Mouse (Mus musculus): ENCODE results near the gene Ermard.

Gene Ermard

DNA sequence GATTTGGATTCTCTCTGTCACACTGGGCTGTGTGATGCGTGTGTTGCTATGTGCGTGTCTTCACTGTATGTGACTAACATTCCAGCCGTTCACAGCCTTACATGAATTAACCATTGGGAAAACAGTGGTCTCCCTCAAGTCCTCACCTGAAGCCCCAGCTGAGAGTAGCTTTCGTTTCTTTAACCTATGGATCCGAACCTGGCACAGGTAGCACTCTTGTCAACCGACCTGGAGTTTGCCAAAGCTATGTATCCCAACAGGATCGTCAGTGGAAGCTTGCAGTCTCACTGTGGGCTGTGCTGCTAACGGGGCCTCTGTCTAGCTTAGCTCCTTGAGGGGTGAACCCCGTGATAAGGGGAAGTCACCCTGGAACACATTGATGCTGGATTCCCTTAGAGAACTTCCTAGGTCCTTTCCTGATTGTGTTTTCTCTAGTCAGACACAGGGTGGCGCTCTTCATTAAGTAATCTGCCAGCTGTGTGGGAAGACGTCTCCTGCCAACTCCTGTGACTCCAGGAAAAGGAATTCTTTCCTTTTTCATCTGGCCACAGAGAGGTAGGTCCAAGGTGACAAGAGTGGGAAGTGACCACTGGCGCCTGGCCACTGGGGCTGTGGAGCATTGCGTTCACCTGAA, 24.5 kb downstream of the Ermard start:
- peak; percentile 56 for DNase-seq

GRCm38 (mm10) chr17:15066066-15066465, 25.1 kb downstream of the Ermard start:
- no peak for DNase-seq

GRCm38 (mm10) chr17:15066911-15067310, 25.9 kb downstream of the Ermard start:
- no peak for DNase-seq

DNA sequence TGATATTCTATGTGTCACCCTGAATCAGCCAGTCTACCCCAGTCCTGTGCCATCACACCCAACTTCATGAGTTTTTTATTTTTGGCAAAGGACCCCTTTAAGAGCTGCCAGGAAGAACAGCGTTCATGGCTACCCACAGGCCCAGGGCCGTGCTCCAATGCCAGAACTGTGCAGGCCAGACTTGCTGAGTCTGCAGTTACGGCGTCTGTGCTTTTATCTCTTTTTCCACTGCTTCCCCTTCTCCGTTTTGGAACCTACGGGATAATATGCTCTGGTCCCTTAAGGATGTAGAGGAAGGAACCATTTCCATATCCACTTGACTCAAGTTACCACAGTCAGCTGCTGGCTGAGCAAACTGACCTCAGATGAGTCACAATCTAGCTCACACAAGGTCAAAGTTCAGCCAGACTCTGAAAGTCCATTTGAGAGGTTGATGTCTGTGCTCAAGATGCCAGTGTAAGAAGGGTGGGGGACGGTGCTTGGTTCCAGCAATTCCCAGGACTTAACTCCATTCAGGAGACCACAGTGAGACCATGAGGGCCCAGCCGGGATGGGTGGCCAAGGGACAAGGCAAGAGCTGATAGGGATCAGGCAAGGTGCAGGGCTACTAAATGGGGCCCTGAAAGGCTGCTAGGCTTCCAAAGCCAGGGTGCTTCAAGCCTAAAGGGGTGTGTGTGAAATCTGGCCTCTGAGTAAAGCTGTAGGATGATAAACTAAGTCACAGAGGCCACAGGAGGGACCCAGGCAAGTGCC, 27.2 kb downstream of the Ermard start:
- no peak for DNase-seq

DNA sequence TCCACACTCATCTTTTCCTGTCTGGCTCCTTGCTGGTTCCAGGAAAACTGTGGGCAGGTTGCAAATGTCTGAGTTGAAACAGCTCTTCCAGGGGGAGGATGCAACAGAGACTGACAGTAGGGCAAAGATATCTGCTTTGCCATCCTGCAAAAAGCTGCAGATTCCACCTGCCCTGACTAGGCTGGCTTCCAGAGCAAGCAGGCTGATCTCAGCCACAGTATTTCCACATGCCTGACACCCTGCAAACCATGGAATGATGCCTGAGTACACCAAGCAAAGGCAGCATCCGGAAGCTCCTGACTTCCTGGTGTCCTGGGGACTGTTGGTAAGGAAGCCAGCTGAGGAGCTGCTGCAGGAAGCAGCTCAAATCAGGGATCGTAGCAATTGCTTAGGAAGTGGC, 28.1 kb downstream of the Ermard start:
- no peak for DNase-seq

GRCm38 (mm10) chr17:15072211-15072610, 31.2 kb downstream of the Ermard start:
- DNase-seq = no peak

DNA sequence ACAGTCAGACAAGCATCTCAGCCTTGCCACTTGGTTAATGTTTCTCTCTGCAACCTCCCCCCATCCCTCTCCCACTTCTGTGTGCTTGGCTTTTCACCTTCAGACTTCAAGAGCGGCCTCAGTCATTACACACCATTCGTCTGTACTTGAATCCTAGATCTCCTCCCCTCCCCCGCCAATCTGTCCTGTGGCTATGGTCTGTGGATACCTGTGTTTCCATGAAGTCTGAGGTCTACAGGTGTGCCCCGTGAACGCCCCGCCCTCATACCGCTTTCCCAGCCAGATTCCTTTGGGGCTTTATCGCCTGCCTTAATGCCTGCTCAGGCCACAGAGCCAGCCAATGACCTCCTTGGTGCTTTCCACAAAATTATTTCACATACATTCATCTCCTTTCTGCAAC, 34.0 kb downstream of the Ermard start:
- no peak for DNase-seq

GRCm38 (mm10) chr17:15077536-15077935, 36.5 kb downstream of the Ermard start:
- no peak for DNase-seq

GRCm38 (mm10) chr17:15084226-15084848, 43.3 kb downstream of the Ermard start:
- DNase-seq = no peak

- DNase-seq = no peak
Measured at GRCm38 (mm10) chr17:15085006-15085405, 44.0 kb downstream of the Ermard start.

GRCm38 (mm10) chr17:15088166-15088565, 47.2 kb downstream of the Ermard start:
- DNase-seq = no peak

DNA sequence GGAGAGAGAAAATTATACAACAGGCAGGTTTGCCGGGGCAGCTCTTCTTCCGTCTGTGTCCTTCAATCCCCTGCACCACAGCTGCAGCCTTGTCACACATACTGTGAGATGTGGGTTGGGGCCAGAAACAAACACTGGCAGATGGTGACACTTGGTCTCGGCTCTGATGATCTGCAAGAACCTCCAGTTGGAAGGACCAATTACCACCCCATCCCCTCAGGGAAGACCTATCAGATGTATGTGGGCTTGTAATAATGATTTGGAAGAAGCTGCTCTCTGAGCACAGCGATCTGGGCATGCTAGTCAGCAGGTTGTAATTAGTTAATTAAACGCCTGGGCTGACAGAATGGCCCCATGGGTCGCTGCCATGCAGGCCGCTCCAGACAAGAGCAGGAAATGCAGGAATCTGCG, 47.6 kb downstream of the Ermard start:
- DNase-seq = peak; percentile 51

DNA sequence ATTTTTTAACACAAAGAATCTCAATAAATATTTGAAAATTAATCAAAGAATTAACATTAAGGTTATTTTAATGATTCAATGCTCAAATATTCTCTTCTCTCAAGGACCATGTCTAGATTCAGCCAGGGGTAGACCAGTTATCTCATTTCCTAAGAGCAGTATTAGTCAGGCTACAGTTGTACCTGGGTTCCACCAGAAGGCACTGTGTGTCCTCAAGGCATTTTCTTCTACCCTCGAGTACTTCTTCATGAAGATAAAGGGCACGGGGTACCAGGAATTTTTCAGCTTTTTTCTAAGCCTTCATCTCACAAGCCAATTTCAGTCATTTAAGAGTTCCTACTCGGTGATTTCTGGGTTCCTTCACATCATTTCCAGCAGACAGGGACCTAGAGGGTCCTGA, 50.7 kb downstream of the Ermard start:
- no peak for DNase-seq

GRCm38 (mm10) chr17:15093523-15093922, 52.5 kb downstream of the Ermard start:
- no peak for DNase-seq

GRCm38 (mm10) chr17:15096853-15097252, 55.8 kb downstream of the Ermard start:
- no peak for DNase-seq

DNA sequence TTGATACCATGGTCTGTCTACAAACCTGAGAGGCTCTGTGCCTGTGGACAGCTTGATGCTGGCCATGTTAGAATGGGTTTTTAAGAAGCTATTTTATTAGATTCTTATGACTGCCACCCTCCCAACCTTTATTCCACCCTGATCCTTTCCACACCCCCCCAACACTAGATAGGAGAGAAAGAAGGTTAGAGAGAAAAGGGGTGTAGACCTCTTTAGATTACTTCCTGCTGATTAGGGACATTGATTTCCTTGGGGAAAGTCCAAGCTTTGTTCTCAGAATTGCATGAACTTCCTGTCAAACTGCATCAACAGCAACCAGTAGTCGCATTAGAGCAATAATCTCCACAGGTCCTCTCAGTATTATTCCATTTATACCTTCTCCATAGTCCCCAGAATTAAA, 57.7 kb downstream of the Ermard start:
- DNase-seq = no peak

DNA sequence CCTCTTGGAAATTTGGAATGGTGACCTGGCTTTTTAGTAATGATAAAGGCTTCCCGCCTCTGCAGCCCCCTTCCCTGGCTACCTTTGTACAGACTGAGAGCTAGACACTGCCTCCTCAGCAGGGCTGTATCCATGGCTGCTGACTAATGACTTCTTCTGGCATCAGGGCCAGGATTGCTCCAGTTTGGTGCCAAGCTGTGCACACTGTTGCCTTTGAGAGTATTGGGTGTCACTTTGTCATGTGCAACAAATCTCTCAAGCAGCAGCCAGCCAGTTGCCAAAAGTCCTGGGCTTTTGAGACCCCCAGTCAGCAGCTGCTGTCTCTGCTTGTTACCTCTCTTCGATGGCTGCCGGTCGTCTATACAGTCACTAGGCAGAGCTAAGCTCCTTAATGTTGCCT, 60.3 kb downstream of the Ermard start:
- no peak for DNase-seq

GRCm38 (mm10) chr17:15107143-15107649, 66.2 kb downstream of the Ermard start:
- no peak for DNase-seq

- no peak for DNase-seq
Measured at GRCm38 (mm10) chr17:15108473-15109441, 67.7 kb downstream of the Ermard start.

DNA sequence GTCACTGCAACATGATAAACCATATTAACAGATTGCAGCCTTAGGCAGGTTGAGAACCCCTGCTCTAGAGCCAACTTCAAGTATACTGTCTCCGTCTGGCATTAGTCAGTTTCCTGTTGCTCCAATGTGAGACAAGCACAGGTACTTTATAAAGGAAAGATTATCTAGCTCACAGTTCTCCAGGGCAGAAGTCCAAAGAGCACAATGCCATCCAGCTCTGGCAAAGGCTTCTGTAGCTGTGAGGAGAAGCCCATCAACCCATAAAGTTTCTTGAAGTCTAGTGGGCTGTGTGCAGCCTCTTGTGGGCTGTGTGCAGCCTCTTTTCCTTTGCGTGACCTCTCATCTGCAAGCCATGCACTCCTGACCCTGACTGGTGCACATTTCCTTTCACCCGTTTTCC, 74.5 kb downstream of the Ermard start:
- no peak for DNase-seq

DNA sequence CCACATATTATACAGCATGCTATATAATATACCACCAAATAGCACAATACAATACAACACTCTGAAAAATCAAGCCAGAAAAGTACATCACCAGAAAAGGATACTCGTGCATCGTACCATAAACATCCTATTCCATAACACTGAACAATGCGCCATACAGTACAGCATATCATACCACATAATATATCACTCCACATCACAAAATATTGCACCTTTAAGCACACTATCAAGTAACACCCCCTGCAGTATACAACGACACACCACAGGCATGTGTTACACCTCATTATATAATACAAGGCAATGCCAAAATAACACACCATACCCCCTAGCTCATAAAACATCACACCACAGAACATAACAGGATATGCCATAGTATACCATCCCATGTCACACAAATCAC, 79.1 kb downstream of the Ermard start:
- no peak for DNase-seq

GRCm38 (mm10) chr17:15120569-15120968, 79.6 kb downstream of the Ermard start:
- no peak for DNase-seq

Data from cerebellum, adult 9-11 months (tissue).